Mouse (Mus musculus): ENCODE data around the gene Lrrfip1. TPM values are rescaled to one million over a fixed set of nuclear protein-coding genes. Genes with fewer than 3 reads are reported as not detected.
A peak's percentile ranks its signal among the peaks of the same experiment; 100 is the strongest.

Lrrfip1 gene
- polyA plus RNA-seq, 1 experiment from 2014 or later, result 85.4 TPM

GRCm38 (mm10) chr1:91096490-91096889 lies 98.0 kb downstream of the Lrrfip1 start:
- Histone ChIP-seq H3K4me2 (ENCODE audit: low read depth, low read length) (no peak overlapping the region), H3K27me3 (ENCODE audit: control insufficient read depth, insufficient read depth, low read length) (no peaks in the 10 kb centered on the region), H3K4me1 (ENCODE audit: control insufficient read depth, insufficient read depth, low read length) (peaks cover 30% of the 10 kb centered on the region), H3K4me3 (replicated peaks; ENCODE audit: low read length) (no peak overlapping the region), H3K9ac (ENCODE audit: low read length) (no peak overlapping the region), H3K27ac (ENCODE audit: low read length) (peak overlapping the region; percentile 66; the same call in 1 of the 2 replicates), H3K9me3 (replicated peaks; ENCODE audit: control insufficient read depth, low read length) (no peaks in the 10 kb centered on the region), H3K36me3 (ENCODE audit: control insufficient read depth, insufficient read depth, low read length) (0 out of 2 replicates have a peak, but pooled peaks cover 4% of the 10 kb centered on the region)
- 58% methylated on average over 5 of the region's 5 CpGs for WGBS
- no peak for ATAC-seq (ENCODE audit: insufficient read depth, low FRiP score)

GRCm38 (mm10) chr1:91097283-91097834 lies 98.8 kb downstream of the Lrrfip1 start:
- no peak for ATAC-seq (ENCODE audit: insufficient read depth, low FRiP score)
- no peak overlapping the region for H3K9ac ChIP-seq (ENCODE audit: low read length)
- no peaks in the 10 kb centered on the region for H3K9me3 ChIP-seq (replicated peaks; ENCODE audit: control insufficient read depth, low read length)
- WGBS, result 85% methylated on average over 11 of the region's 11 CpGs
- no peaks in the 10 kb centered on the region for H3K27me3 ChIP-seq (ENCODE audit: control insufficient read depth, insufficient read depth, low read length)
- no peak overlapping the region for H3K4me3 ChIP-seq (replicated peaks; ENCODE audit: low read length)
- peaks cover 30% of the 10 kb centered on the region for H3K4me1 ChIP-seq (ENCODE audit: control insufficient read depth, insufficient read depth, low read length)
- no peak overlapping the region for H3K4me2 ChIP-seq (ENCODE audit: low read depth, low read length)
- H3K36me3 ChIP-seq (ENCODE audit: control insufficient read depth, insufficient read depth, low read length), result 0 out of 2 replicates have a peak, but pooled peaks cover 5% of the 10 kb centered on the region
- no peak overlapping the region for H3K27ac ChIP-seq (ENCODE audit: low read length)

- Histone ChIP-seq H3K4me3 (replicated peaks; ENCODE audit: low read length) (no peak overlapping the region), H3K4me1 (ENCODE audit: control insufficient read depth, insufficient read depth, low read length) (peaks cover 30% of the 10 kb centered on the region), H3K9me3 (replicated peaks; ENCODE audit: control insufficient read depth, low read length) (no peaks in the 10 kb centered on the region), H3K9ac (ENCODE audit: low read length) (no peak overlapping the region), H3K36me3 (ENCODE audit: control insufficient read depth, insufficient read depth, low read length) (peaks cover 6% of the 10 kb centered on the region; the same call in 1 of the 2 replicates), H3K4me2 (ENCODE audit: low read depth, low read length) (no peak overlapping the region), H3K27me3 (ENCODE audit: control insufficient read depth, insufficient read depth, low read length) (no peaks in the 10 kb centered on the region), H3K27ac (ENCODE audit: low read length) (peak overlapping the region; percentile 3; the same call in 1 of the 2 replicates)
- 5% methylated on average over 6 of the region's 6 CpGs for WGBS
- no peak for ATAC-seq (ENCODE audit: insufficient read depth, low FRiP score)
Measured at GRCm38 (mm10) chr1:91098887-91099286, 100.3 kb downstream of the Lrrfip1 start.

- H3K4me1 ChIP-seq (ENCODE audit: control insufficient read depth, insufficient read depth, low read length), result peaks cover 3% of the 10 kb centered on the region; the same call in 1 of the 2 replicates
- peaks cover 9% of the 10 kb centered on the region; the same call in 1 of the 2 replicates for H3K36me3 ChIP-seq (ENCODE audit: control insufficient read depth, insufficient read depth, low read length)
- H3K9me3 ChIP-seq (replicated peaks; ENCODE audit: control insufficient read depth, low read length), result no peaks in the 10 kb centered on the region
- H3K9ac ChIP-seq (ENCODE audit: low read length), result no peak overlapping the region
- no peak for ATAC-seq (ENCODE audit: insufficient read depth, low FRiP score)
- 68% methylated on average over 11 of the region's 11 CpGs for WGBS
- H3K4me3 ChIP-seq (replicated peaks; ENCODE audit: low read length), result no peak overlapping the region
- no peak overlapping the region for H3K27ac ChIP-seq (ENCODE audit: low read length)
- no peaks in the 10 kb centered on the region for H3K27me3 ChIP-seq (ENCODE audit: control insufficient read depth, insufficient read depth, low read length)
- H3K4me2 ChIP-seq (ENCODE audit: low read depth, low read length), result no peak overlapping the region
Measured at GRCm38 (mm10) chr1:91101709-91102440, 103.3 kb downstream of the Lrrfip1 start.

GRCm38 (mm10) chr1:91103366-91103983 lies 104.9 kb downstream of the Lrrfip1 start:
- Histone ChIP-seq H3K9ac (ENCODE audit: low read length) (no peak overlapping the region), H3K4me2 (ENCODE audit: low read depth, low read length) (no peak overlapping the region), H3K4me1 (ENCODE audit: control insufficient read depth, insufficient read depth, low read length) (peaks cover 3% of the 10 kb centered on the region; the same call in 1 of the 2 replicates), H3K27ac (ENCODE audit: low read length) (peak overlapping the region; percentile 40), H3K4me3 (replicated peaks; ENCODE audit: low read length) (no peak overlapping the region), H3K36me3 (ENCODE audit: control insufficient read depth, insufficient read depth, low read length) (peaks cover 9% of the 10 kb centered on the region), H3K9me3 (replicated peaks; ENCODE audit: control insufficient read depth, low read length) (no peaks in the 10 kb centered on the region), H3K27me3 (ENCODE audit: control insufficient read depth, insufficient read depth, low read length) (no peaks in the 10 kb centered on the region)
- 79% methylated on average over 15 of the region's 15 CpGs for WGBS
- 0 out of 2 replicates have a peak, but pooled peaks have one; percentile 42 for ATAC-seq (ENCODE audit: insufficient read depth, low FRiP score)

GRCm38 (mm10) chr1:91107548-91107947 lies 109.0 kb downstream of the Lrrfip1 start:
- ATAC-seq (ENCODE audit: insufficient read depth, low FRiP score), result no peak
- Histone ChIP-seq H3K9ac (ENCODE audit: low read length) (no peak overlapping the region), H3K27ac (ENCODE audit: low read length) (no peak overlapping the region), H3K27me3 (ENCODE audit: control insufficient read depth, insufficient read depth, low read length) (no peaks in the 10 kb centered on the region), H3K4me1 (ENCODE audit: control insufficient read depth, insufficient read depth, low read length) (no peaks in the 10 kb centered on the region), H3K4me2 (ENCODE audit: low read depth, low read length) (no peak overlapping the region), H3K9me3 (replicated peaks; ENCODE audit: control insufficient read depth, low read length) (no peaks in the 10 kb centered on the region), H3K36me3 (ENCODE audit: control insufficient read depth, insufficient read depth, low read length) (peaks cover 7% of the 10 kb centered on the region), H3K4me3 (replicated peaks; ENCODE audit: low read length) (no peak overlapping the region)
- WGBS, result 66% methylated on average over 5 of the region's 5 CpGs

- H3K4me3 ChIP-seq (replicated peaks; ENCODE audit: low read length), result no peak overlapping the region
- WGBS, result 24% methylated on average over 4 of the region's 4 CpGs
- H3K27ac ChIP-seq (ENCODE audit: low read length), result no peak overlapping the region
- no peaks in the 10 kb centered on the region for H3K9me3 ChIP-seq (replicated peaks; ENCODE audit: control insufficient read depth, low read length)
- H3K4me1 ChIP-seq (ENCODE audit: control insufficient read depth, insufficient read depth, low read length), result no peaks in the 10 kb centered on the region
- no peak overlapping the region for H3K9ac ChIP-seq (ENCODE audit: low read length)
- no peaks in the 10 kb centered on the region for H3K27me3 ChIP-seq (ENCODE audit: control insufficient read depth, insufficient read depth, low read length)
- H3K36me3 ChIP-seq (ENCODE audit: control insufficient read depth, insufficient read depth, low read length), result peaks cover 3% of the 10 kb centered on the region
- H3K4me2 ChIP-seq (ENCODE audit: low read depth, low read length), result no peak overlapping the region
- peak; percentile 47; the same call in 1 of the 2 replicates for ATAC-seq (ENCODE audit: insufficient read depth, low FRiP score)
Measured at GRCm38 (mm10) chr1:91109302-91109701, 110.8 kb downstream of the Lrrfip1 start.

- Histone ChIP-seq H3K9me3 (replicated peaks; ENCODE audit: control insufficient read depth, low read length) (no peaks in the 10 kb centered on the region), H3K9ac (ENCODE audit: low read length) (no peak overlapping the region), H3K27me3 (ENCODE audit: control insufficient read depth, insufficient read depth, low read length) (no peaks in the 10 kb centered on the region), H3K4me2 (ENCODE audit: low read depth, low read length) (no peak overlapping the region), H3K4me3 (replicated peaks; ENCODE audit: low read length) (no peak overlapping the region), H3K36me3 (ENCODE audit: control insufficient read depth, insufficient read depth, low read length) (peaks cover 3% of the 10 kb centered on the region), H3K4me1 (ENCODE audit: control insufficient read depth, insufficient read depth, low read length) (no peaks in the 10 kb centered on the region), H3K27ac (ENCODE audit: low read length) (no peak overlapping the region)
- WGBS, result 92% methylated on average over 14 of the region's 14 CpGs
- no peak for ATAC-seq (ENCODE audit: insufficient read depth, low FRiP score)
Measured at GRCm38 (mm10) chr1:91112171-91112570, 113.6 kb downstream of the Lrrfip1 start.

GRCm38 (mm10) chr1:91112606-91113005 lies 114.1 kb downstream of the Lrrfip1 start:
- H3K9ac ChIP-seq (ENCODE audit: low read length), result no peak overlapping the region
- H3K9me3 ChIP-seq (replicated peaks; ENCODE audit: control insufficient read depth, low read length), result no peaks in the 10 kb centered on the region
- no peak overlapping the region for H3K27ac ChIP-seq (ENCODE audit: low read length)
- peaks cover 3% of the 10 kb centered on the region for H3K36me3 ChIP-seq (ENCODE audit: control insufficient read depth, insufficient read depth, low read length)
- no peak overlapping the region for H3K4me2 ChIP-seq (ENCODE audit: low read depth, low read length)
- ATAC-seq (ENCODE audit: insufficient read depth, low FRiP score), result no peak
- WGBS, result 88% methylated on average over 4 of the region's 4 CpGs
- H3K4me3 ChIP-seq (replicated peaks; ENCODE audit: low read length), result no peak overlapping the region
- H3K27me3 ChIP-seq (ENCODE audit: control insufficient read depth, insufficient read depth, low read length), result no peaks in the 10 kb centered on the region
- H3K4me1 ChIP-seq (ENCODE audit: control insufficient read depth, insufficient read depth, low read length), result no peaks in the 10 kb centered on the region

Data from stomach, embryonic 16.5 days (tissue).